Mouse (Mus musculus): ENCODE results near the gene Lsamp.

- TF ChIP-seq CTCF (IDR thresholded peaks at IDR 0.05; ENCODE audit: low read depth, low read length) (no peak), POLR2A (IDR thresholded peaks at IDR 0.05; ENCODE audit: extremely low read depth, insufficient read depth, low read length) (no peak)
Measured at GRCm38 (mm10) chr16:42152640-42153039, 2168.5 kb downstream of the Lsamp start.
